Mouse (Mus musculus) MEL (cell line): ENCODE measurements around the gene Immp1l.

Experiments used
- MXI1 ChIP-seq: IDR thresholded peaks from 2 replicates; pipeline ENCODE4 v1.6.1; 2011; ENCODE audit warnings: mild to moderate bottlenecking, low read depth, low read length, improper control_type of control experiment
- POLR2A ChIP-seq, 2 experiments: IDR thresholded peaks; 2 replicates each; pipeline ENCODE4 v1.6.1; 2011 to 2012; ENCODE audit warnings: low read length in 2 of 2, mild to moderate bottlenecking in 2 of 2, control low read depth in 1 of 2, improper control_type of control experiment in 1 of 2, low read depth in 1 of 2, moderate library complexity in 1 of 2; ENCODE audit not compliant: control insufficient read depth in 1 of 2, insufficient read depth in 1 of 2, poor library complexity in 1 of 2
- ZC3H11A ChIP-seq: IDR thresholded peaks from 2 replicates; pipeline ENCODE4 v1.6.1; 2012; ENCODE audit warnings: low read depth, mild to moderate bottlenecking, inconsistent platforms, low read length, improper control_type of control experiment

- no peak for TF ChIP-seq MXI1
- TF ChIP-seq ZC3H11A: no peak
- TF ChIP-seq POLR2A (IDR thresholded peaks at IDR 0.05; ENCODE audit: control insufficient read depth in 1 of 2, insufficient read depth in 1 of 2, low read depth in 1 of 2, low read length in 2 of 2, poor library complexity in 1 of 2): no peak
Observed at GRCm38 (mm10) chr2:105953862-105954261, 49.4 kb downstream of the Immp1l start.
